Mouse (Mus musculus) ES-Bruce4 (cell line): ENCODE results near the gene Rps27l.

Experiments
- CTCF ChIP-seq: IDR thresholded peaks from one replicate; pipeline ENCODE4 v1.8.1; 2011; ENCODE audit warnings: low read depth, low read length
- EP300 ChIP-seq: IDR thresholded peaks from 2 replicates; pipeline ENCODE4 v1.6.1; 2011; ENCODE audit warnings: low read depth, low read length; ENCODE audit not compliant: insufficient read depth
- POLR2A ChIP-seq: IDR thresholded peaks from one replicate; pipeline ENCODE4 v1.8.1; 2011; ENCODE audit warnings: low read length; ENCODE audit not compliant: insufficient read depth

- TF ChIP-seq CTCF (no peak), POLR2A (no peak), EP300 (no peak)
These were observed 38.0 kb upstream of the Rps27l start for GRCm38 (mm10) chr9:66907746-66908397.
